Mouse (Mus musculus): ENCODE measurements at regions not wholly inside any gene's neighbourhood (a gene's known extent, or its start where the extent isn't known, plus 50 kb on each side); places are given as distances from the start of the nearest gene placed in this dataset.

DNA sequence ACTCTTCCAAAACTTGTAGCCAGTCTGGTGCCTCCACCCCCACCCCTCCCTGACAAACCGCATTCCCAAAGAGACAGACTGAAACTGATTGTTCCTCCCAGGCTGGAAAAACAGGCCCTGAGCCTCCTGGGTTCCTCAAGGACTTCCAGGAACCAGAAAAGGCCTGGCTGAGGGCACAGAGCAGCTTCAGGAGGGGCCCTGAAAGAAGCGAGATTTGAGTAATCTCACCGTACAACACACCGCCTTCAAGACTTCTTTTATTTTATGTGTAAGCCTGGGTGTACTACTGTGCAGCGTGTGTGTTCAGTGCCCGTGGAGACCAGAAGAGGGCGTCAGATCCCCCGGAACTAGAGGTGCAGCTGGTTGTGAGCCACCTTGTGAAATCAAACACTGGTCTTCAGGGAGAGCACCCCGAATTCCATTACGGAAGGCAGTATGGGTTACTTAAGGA is 96.4 kb upstream of the Errfi1 start:
- DNase-seq (ENCODE audit: low read depth, low spot score) = peak; percentile 14
- Histone ChIP-seq H3K27me3 (ENCODE audit: control insufficient read depth in 1 of 2, insufficient read depth in 2 of 2, low read length in 2 of 2) (peaks cover 0 to 4% of the 10 kb centered on the region in 2 experiments; a peak in 1 of 4 replicates), H3K4me3 (ENCODE audit: control insufficient read depth in 1 of 2, insufficient read depth in 1 of 2, low read depth in 2 of 2, low read length in 2 of 2) (no peak overlapping the region), H3K9ac (ENCODE audit: control insufficient read depth, low read depth, low read length, poor library complexity, severe bottlenecking) (no peak overlapping the region), H3K4me1 (ENCODE audit: control insufficient read depth in 1 of 2, insufficient read depth in 2 of 2, low read length in 2 of 2) (no peaks in the 10 kb centered on the region), H3K27ac (ENCODE audit: control insufficient read depth, low read depth, low read length) (no peak overlapping the region), H3K36me3 (ENCODE audit: control insufficient read depth in 1 of 2, insufficient read depth in 2 of 2, low read length in 2 of 2) (no peaks in the 10 kb centered on the region), H3K9me3 (replicated peaks; ENCODE audit: insufficient read depth, low read length) (no peaks in the 10 kb centered on the region), H3K79me2 (ENCODE audit: control insufficient read depth, insufficient read depth, low read length, poor library complexity) (no peaks in the 10 kb centered on the region)
- TF ChIP-seq MYB (IDR thresholded peaks at IDR 0.05; ENCODE audit: low read depth, low read length) (no peak), POLR2AphosphoS5 (IDR thresholded peaks at IDR 0.05; ENCODE audit: borderline replicate concordance, low read depth, low read length) (no peak), ZKSCAN1 (IDR thresholded peaks at IDR 0.05; ENCODE audit: low read depth, low read length) (no peak), SIN3A (IDR thresholded peaks at IDR 0.05; ENCODE audit: low read length) (no peak), GABPA (IDR thresholded peaks at IDR 0.05; ENCODE audit: low read depth, low read length) (no peak), MAZ (IDR thresholded peaks at IDR 0.05; ENCODE audit: low read depth, low read length) (no peak), TCF12 (IDR thresholded peaks at IDR 0.05; ENCODE audit: low read depth, low read length) (no peak), SMC3 (IDR thresholded peaks at IDR 0.05; ENCODE audit: low read depth, low read length) (peak; percentile 44), HCFC1 (IDR thresholded peaks at IDR 0.05; ENCODE audit: low read depth, low read length) (no peak), USF2 (IDR thresholded peaks at IDR 0.05; ENCODE audit: borderline replicate concordance in 1 of 2, insufficient read depth in 1 of 2, low read depth in 1 of 2, low read length in 2 of 2) (no peak), CTCF (IDR thresholded peaks at IDR 0.05 in 2 of 3, conservative IDR thresholded peaks at IDR 0.05 in 1 of 3; ENCODE audit: control insufficient read depth in 1 of 3, insufficient read depth in 1 of 3, low read depth in 2 of 3, low read length in 3 of 3, poor library complexity in 1 of 3, severe bottlenecking in 1 of 3) (peak; percentile 30 to 47 (median 32)), TBP (IDR thresholded peaks at IDR 0.05; ENCODE audit: low read depth, low read length) (no peak), TAL1 (IDR thresholded peaks at IDR 0.05; ENCODE audit: low read length) (no peak), CHD2 (IDR thresholded peaks at IDR 0.05; ENCODE audit: low read length) (no peak), USF1 (IDR thresholded peaks at IDR 0.05; ENCODE audit: low read depth, low read length) (no peak), ELF1 (IDR thresholded peaks at IDR 0.05; ENCODE audit: low read depth, low read length) (no peak), UBTF (IDR thresholded peaks at IDR 0.05; ENCODE audit: borderline replicate concordance, insufficient read depth, low read depth, low read length) (no peak), CHD1 (IDR thresholded peaks at IDR 0.05; ENCODE audit: low read depth, low read length) (no peak), RAD21 (IDR thresholded peaks at IDR 0.05; ENCODE audit: low read depth, low read length) (peak; percentile 18), ZC3H11A (IDR thresholded peaks at IDR 0.05; ENCODE audit: low read depth, low read length) (peak; percentile 22; the same call in 1 of the 2 replicates), MAFK (IDR thresholded peaks at IDR 0.05; ENCODE audit: borderline replicate concordance, low read depth, low read length) (no peak)

DNA sequence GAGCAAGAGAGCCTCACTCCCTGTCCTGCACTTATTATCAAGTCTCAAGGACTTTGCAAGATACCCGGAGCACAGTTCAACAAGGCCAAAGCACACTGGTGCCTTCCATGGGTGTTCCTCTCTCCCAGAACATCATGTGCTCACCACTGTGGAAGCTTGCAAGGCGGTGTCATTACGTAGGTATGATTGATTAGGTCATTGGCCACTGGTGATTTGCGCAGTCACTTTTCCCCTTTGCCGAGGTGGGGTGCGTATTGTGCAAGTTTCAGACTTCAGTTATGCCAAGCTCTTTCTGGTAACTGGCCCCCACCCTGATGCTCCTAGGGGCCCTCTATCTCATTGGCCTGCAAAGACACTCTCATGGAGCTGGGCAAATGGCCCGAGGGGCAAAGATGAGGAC is 98.3 kb upstream of the Errfi1 start:
- Histone ChIP-seq H3K79me2 (ENCODE audit: control insufficient read depth, insufficient read depth, low read length, poor library complexity) (no peaks in the 10 kb centered on the region), H3K27ac (ENCODE audit: control insufficient read depth, low read depth, low read length) (no peak overlapping the region), H3K4me3 (ENCODE audit: control insufficient read depth in 1 of 2, insufficient read depth in 1 of 2, low read depth in 2 of 2, low read length in 2 of 2) (no peak overlapping the region), H3K36me3 (ENCODE audit: control insufficient read depth in 1 of 2, insufficient read depth in 2 of 2, low read length in 2 of 2) (no peaks in the 10 kb centered on the region), H3K9ac (ENCODE audit: control insufficient read depth, low read depth, low read length, poor library complexity, severe bottlenecking) (no peak overlapping the region), H3K4me1 (ENCODE audit: control insufficient read depth in 1 of 2, insufficient read depth in 2 of 2, low read length in 2 of 2) (no peaks in the 10 kb centered on the region), H3K9me3 (replicated peaks; ENCODE audit: insufficient read depth, low read length) (no peaks in the 10 kb centered on the region), H3K27me3 (ENCODE audit: control insufficient read depth in 1 of 2, insufficient read depth in 2 of 2, low read length in 2 of 2) (peaks cover 0 to 4% of the 10 kb centered on the region in 2 experiments; a peak in 1 of 4 replicates)
- no peak for TF ChIP-seq BHLHE40 (IDR thresholded peaks at IDR 0.05; ENCODE audit: borderline replicate concordance, low read depth, low read length)
- TF ChIP-seq NELFE (IDR thresholded peaks at IDR 0.05; ENCODE audit: low read depth, low read length) = no peak
- DNase-seq (ENCODE audit: low read depth, low spot score) = no peak
